Comparison of ENCODE assay signal across 10 mouse cellular contexts in the genomic region with DNA sequence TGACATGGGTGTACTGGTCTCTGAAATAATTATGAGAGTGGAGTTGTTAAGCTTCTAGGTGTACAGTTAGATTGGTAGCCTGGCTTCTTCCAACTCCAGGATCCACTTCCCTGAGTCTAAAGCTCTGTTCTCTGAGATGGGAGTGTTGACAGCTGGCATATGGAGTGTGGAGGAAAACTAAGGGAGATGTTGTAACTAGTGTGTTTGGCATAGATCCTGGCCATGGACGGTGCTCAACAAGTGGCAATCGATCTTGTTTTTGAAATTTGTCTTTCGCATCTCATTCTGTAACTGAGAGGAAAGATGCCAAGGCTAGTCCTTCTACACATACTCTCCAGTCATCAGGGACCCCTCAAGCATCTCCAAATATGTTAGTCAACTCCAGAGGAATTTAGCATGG.
DNase-seq lines count a peak whose midpoint lies in the region; ATAC-seq and TF ChIP-seq lines count a peak whose summit lies in the region.
"Had no signal": no experiment of that assay in that cellular context is flagged by ENCODE, and none has a peak within 500 bp of the region (broad histone marks: within the 10 kb centered on the region; RNA-seq: fewer than 3 reads in every experiment).

No protein-coding gene starts in this region.

- H3K27ac ChIP-seq in heart, embryonic 12.5 days (ENCODE audit: poor library complexity, severe bottlenecking) = no peak overlapping the region
- H3K27ac ChIP-seq in hindbrain, embryonic 14.5 days = no peak overlapping the region
- no peak overlapping the region for H3K27ac ChIP-seq in forebrain, embryonic 11.5 days (ENCODE audit: low read depth, low read length)
- H3K27ac ChIP-seq: liver, embryonic 15.5 days; midbrain, embryonic 10.5 days had no signal

- H3K4me2 ChIP-seq in heart, embryonic 12.5 days = no peak overlapping the region
- H3K4me2 ChIP-seq in hindbrain, embryonic 14.5 days (replicated peaks) = no peak overlapping the region
- H3K4me2 ChIP-seq in forebrain, embryonic 11.5 days (ENCODE audit: low read depth, low read length, severe bottlenecking) = no peak overlapping the region
- H3K4me2 ChIP-seq: liver, embryonic 15.5 days had no signal

- TF ChIP-seq POLR2A in brain, embryonic 14.5 days (IDR thresholded peaks at IDR 0.05; ENCODE audit: borderline replicate concordance, extremely low read depth, insufficient read depth, insufficient read length, poor library complexity, severe bottlenecking) = no peak

- no peak overlapping the region for H3K9ac ChIP-seq in heart, embryonic 12.5 days
- no peak overlapping the region for H3K9ac ChIP-seq in hindbrain, embryonic 14.5 days
- no peak overlapping the region for H3K9ac ChIP-seq in forebrain, embryonic 11.5 days (ENCODE audit: low read length)
- H3K9ac ChIP-seq: liver, embryonic 15.5 days had no signal

- H3K4me3 ChIP-seq in heart, embryonic 12.5 days = no peak overlapping the region
- no peak overlapping the region for H3K4me3 ChIP-seq in hindbrain, embryonic 14.5 days (replicated peaks; ENCODE audit: low read length)
- H3K4me3 ChIP-seq in forebrain, embryonic 11.5 days (ENCODE audit: low read depth, low read length) = no peak overlapping the region
- H3K4me3 ChIP-seq: liver, embryonic 15.5 days; midbrain, embryonic 10.5 days had no signal

- no peaks in the 10 kb centered on the region; the same call in 1 of the 2 replicates for H3K9me3 ChIP-seq in heart, embryonic 12.5 days (replicated peaks)
- no peaks in the 10 kb centered on the region for H3K9me3 ChIP-seq in hindbrain, embryonic 14.5 days (ENCODE audit: control insufficient read depth, low read length)
- no peaks in the 10 kb centered on the region for H3K9me3 ChIP-seq in forebrain, embryonic 11.5 days (ENCODE audit: control insufficient read depth, low read length)
- H3K9me3 ChIP-seq: liver, embryonic 15.5 days had no signal

- H3K27me3 ChIP-seq in heart, embryonic 12.5 days (replicated peaks) = no peaks in the 10 kb centered on the region
- no peaks in the 10 kb centered on the region for H3K27me3 ChIP-seq in hindbrain, embryonic 14.5 days (ENCODE audit: control insufficient read depth, insufficient read depth, low read length)
- no peaks in the 10 kb centered on the region for H3K27me3 ChIP-seq in forebrain, embryonic 11.5 days (ENCODE audit: control insufficient read depth, insufficient read depth, low read length)
- H3K27me3 ChIP-seq: liver, embryonic 15.5 days had no signal

- ATAC-seq in heart, embryonic 12.5 days (ENCODE audit: insufficient number of reproducible peaks, low FRiP score) = no peak
- no peak for ATAC-seq in hindbrain, embryonic 14.5 days (ENCODE audit: low FRiP score)
- no peak for ATAC-seq in forebrain, embryonic 11.5 days (replicated peaks; ENCODE audit: low FRiP score)

- intact Hi-C loops in gastrocnemius, postnatal 36 days (cut with DNase I) = no loop called here

- no peaks in the 10 kb centered on the region for H3K36me3 ChIP-seq in heart, embryonic 12.5 days
- H3K36me3 ChIP-seq in hindbrain, embryonic 14.5 days (replicated peaks; ENCODE audit: control insufficient read depth, insufficient read depth) = no peaks in the 10 kb centered on the region
- no peaks in the 10 kb centered on the region for H3K36me3 ChIP-seq in forebrain, embryonic 11.5 days (ENCODE audit: control insufficient read depth, insufficient read depth, low read length)
- H3K36me3 ChIP-seq: liver, embryonic 15.5 days; midbrain, embryonic 10.5 days had no signal

- peak; percentile 21 for DNase-seq in heart, adult 8-10 months (ENCODE audit: low spot score)
- peak; percentile 6 for DNase-seq in brain, embryonic 14.5 days (ENCODE audit: low read depth)
- DNase-seq in gastrocnemius, postnatal 36 days = peak; percentile 22 to 23
- DNase-seq in lung, postnatal 10 days = peak; percentile 41
- no peak for DNase-seq in hindbrain, embryonic 14.5 days (ENCODE audit: low spot score)
- DNase-seq in forebrain, embryonic 11.5 days (ENCODE audit: low spot score) = no peak
- DNase-seq: cerebellum, adult 11 months had no signal

- no peak for TF ChIP-seq CTCF in brain, embryonic 14.5 days (IDR thresholded peaks at IDR 0.05; ENCODE audit: borderline replicate concordance, extremely low read depth, insufficient read depth, insufficient read length)

- WGBS in heart, embryonic 12.5 days = 84% methylated on average over 3 of the region's 3 CpGs
- WGBS in hindbrain, embryonic 14.5 days = 94% methylated on average over 3 of the region's 3 CpGs
- WGBS in forebrain, embryonic 11.5 days = 93% methylated on average over 3 of the region's 3 CpGs

- no peaks in the 10 kb centered on the region; the same call in 1 of the 2 replicates for H3K4me1 ChIP-seq in heart, embryonic 12.5 days (replicated peaks)
- H3K4me1 ChIP-seq in hindbrain, embryonic 14.5 days (replicated peaks; ENCODE audit: control insufficient read depth, insufficient read depth, low read length) = no peaks in the 10 kb centered on the region
- no peaks in the 10 kb centered on the region for H3K4me1 ChIP-seq in forebrain, embryonic 11.5 days (replicated peaks; ENCODE audit: control insufficient read depth, insufficient read depth, low read length)
- H3K4me1 ChIP-seq: liver, embryonic 15.5 days had no signal

Comparison
In these comparisons a context has a peak if more than half of its experiments do, and no peak if none do; other contexts are left out.
1. DNase-seq: peak in heart, adult 8-10 months (single experiment), brain, embryonic 14.5 days (single experiment), gastrocnemius, postnatal 36 days (2 of 2) and lung, postnatal 10 days (single experiment); none in hindbrain, embryonic 14.5 days (single experiment) and forebrain, embryonic 11.5 days (single experiment).